Mouse (Mus musculus) heart, embryonic 16.5 days (tissue): ENCODE measurements around the gene Ptpn9. TPM values are rescaled to one million over a fixed set of nuclear protein-coding genes. Genes with fewer than 3 reads are reported as not detected.
"Not testable (repeated sequence)": the region's sequence is repeated elsewhere in the genome, so short reads cannot be mapped to it uniquely, and the experiment has no call there.

Source experiments
- ATAC-seq: fragments of 200-750 bp; cut with Nextera tagmentation; replicated peaks from 2 replicates; pipeline ENCODE4 v1.8.0; 2017; ENCODE audit warnings: moderate number of reproducible peaks; ENCODE audit not compliant: insufficient read depth, low FRiP score; ENCODE audit errors: extremely low read depth
- H3K27ac ChIP-seq: fragments of 300-500 bp; sonication (generic); 2 replicates; pipeline ENCODE4 v1.5.1; 2014; ENCODE audit warnings: mild to moderate bottlenecking, low read length, control low read depth, moderate library complexity
- H3K27me3 ChIP-seq: fragments of 300-500 bp; sonication (generic); 2 replicates; pipeline ENCODE4 v1.6.1; 2014; ENCODE audit warnings: low read length, mixed read lengths; ENCODE audit not compliant: control insufficient read depth, insufficient read depth
- H3K36me3 ChIP-seq: fragments of 300-500 bp; sonication (generic); 2 replicates; pipeline ENCODE4 v1.6.1; 2014; ENCODE audit not compliant: control insufficient read depth, insufficient read depth
- H3K4me1 ChIP-seq: fragments of 300-500 bp; sonication (generic); 2 replicates; pipeline ENCODE4 v1.6.1; 2014; ENCODE audit warnings: low read length, mixed read lengths; ENCODE audit not compliant: control insufficient read depth, insufficient read depth
- H3K4me2 ChIP-seq: fragments of 300-500 bp; sonication (generic); 2 replicates; pipeline ENCODE4 v1.6.1; 2014; ENCODE audit warnings: low read depth, mild to moderate bottlenecking, control low read depth, low read length
- H3K4me3 ChIP-seq: fragments of 300-500 bp; sonication (generic); 2 replicates; pipeline ENCODE4 v1.5.1; 2014; ENCODE audit warnings: mild to moderate bottlenecking, control low read depth, low read length
- H3K9ac ChIP-seq: fragments of 300-500 bp; sonication (generic); 2 replicates; pipeline ENCODE4 v1.6.1; 2014; ENCODE audit warnings: low read length, control low read depth
- H3K9me3 ChIP-seq: fragments of 300-500 bp; sonication (generic); replicated peaks from 2 replicates; pipeline ENCODE4 v1.6.1; 2016; ENCODE audit warnings: low read length; ENCODE audit not compliant: control insufficient read depth
- WGBS: fragments of 180-500 bp; shearing (Covaris S2); extraction: QIAGEN DNeasy Blood & Tissue Kit; methylation state at CpG from one replicate; pipeline ENCODE4 v1.1.7; 2014; 5-methylcytosine and 5-hydroxymethylcytosine counted together
- polyA plus RNA-seq: library from polyadenylated mRNA; unstranded; fragments of >200 nt; fragmentation: Nextera tagmentation; extraction: Ambion mirVana; gene quantifications from 2 replicates; pipeline ENCODE4 v1.2.1, GENCODE M21; 2015

Ptpn9 gene
- 12.7 and 14.5 TPM in 2 replicates for polyA plus RNA-seq

DNA sequence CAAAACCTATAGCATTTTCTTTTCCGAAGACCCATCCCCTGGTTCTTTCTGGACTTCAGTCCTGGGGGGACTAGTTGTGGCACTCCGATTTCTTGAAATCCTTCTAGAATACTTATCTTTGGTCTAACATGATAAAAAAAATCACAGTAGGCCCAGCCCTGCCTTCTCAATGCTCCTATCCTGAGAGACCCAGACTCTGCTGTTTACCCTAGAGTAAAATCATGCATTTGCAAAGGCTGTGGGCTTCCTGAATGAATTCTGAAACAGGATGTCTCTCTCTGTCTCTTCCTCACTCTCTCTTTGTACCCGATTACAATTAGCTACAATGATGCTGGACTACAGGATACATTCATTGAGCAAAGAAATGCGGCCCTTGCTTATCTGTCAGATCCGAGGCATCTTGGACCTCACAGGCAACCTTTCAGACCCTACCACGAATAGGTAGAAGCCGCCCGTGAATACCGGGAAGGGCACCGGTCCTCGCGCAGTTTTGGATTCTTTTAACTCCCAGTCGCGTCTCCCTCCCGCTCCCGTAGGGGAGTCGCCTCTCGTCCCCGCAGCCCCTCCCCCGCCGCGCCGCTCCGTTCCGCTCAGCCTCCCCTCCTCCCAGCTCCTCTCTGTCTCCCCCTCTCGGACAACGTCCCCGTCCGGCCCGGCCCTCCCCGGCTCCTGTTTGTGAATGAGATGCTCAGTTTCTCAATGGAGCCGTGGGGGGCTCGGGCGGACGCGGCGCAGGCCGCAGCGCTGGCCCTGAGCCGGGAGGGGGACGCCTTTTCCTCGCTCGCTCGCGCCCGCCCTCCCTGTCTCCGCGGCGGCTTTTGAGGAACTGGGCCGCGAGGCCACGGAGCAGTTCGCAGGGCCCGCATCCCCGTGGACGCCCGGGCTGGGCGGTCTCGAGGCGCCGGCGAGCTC lies at the start of gene Ptpn9:
Ptpn9 (plus strand) TSS at position 638 of the 912 bp plus-strand sequence.
- H3K27ac ChIP-seq, result peak within 1 kb of the TSS; percentile 98
- WGBS, result 3% methylated on average over 62 of the region's 62 CpGs
- H3K4me1 ChIP-seq, result peaks cover 8% of the 10 kb centered on the region
- peak within 1 kb of the TSS; percentile 91 for H3K4me3 ChIP-seq
- ATAC-seq, result peak; percentile 92
- peak within 1 kb of the TSS; percentile 66 for H3K4me2 ChIP-seq
- peak within 1 kb of the TSS; percentile 99 for H3K9ac ChIP-seq
- no peaks in the 10 kb centered on the region for H3K36me3 ChIP-seq
- H3K9me3 ChIP-seq, result no peaks in the 10 kb centered on the region
- no peaks in the 10 kb centered on the region for H3K27me3 ChIP-seq

DNA sequence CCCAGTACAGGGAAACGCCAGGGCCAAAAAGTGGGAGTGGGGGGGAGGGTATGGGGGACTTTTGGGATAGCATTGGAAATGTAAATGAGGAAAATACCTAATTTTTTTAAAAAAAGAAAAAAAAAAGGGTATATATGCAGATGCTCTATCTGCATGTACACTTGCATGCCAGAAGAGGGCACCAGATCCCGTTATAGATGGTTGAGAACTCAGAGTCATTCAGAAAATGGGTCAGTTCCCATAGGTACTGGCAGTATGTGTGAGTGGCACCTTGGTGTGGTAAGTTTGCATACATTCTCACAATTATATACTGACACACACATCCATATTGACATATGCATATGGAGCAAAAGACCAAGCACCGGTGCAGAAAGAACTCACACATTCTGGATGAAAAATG lies 47.2 kb upstream of the Ptpn9 start:
- WGBS, result 28% methylated on average over 3 of the region's 3 CpGs
- H3K4me2 ChIP-seq, H3K27me3 ChIP-seq: not testable (repeated sequence)

DNA sequence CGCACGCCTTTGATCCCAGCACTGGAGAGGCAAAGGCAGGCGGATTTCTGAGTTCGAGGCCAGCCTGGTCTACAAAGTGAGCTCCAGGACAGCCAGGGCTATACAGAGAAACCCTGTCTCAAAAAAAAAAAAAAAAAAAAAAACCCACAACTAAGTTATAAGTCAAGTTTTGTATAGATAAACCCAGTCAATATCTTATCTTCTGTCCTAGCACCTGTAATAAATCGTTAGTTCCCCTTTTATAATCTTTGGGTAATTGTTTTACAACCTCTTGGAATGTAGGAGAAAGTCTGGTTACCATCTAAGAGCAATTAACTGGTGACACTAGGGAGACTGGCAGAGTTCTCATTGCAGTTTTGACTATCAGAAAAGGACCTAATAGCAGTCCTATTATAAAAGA lies 46.0 kb upstream of the Ptpn9 start:
- H3K27me3 ChIP-seq, H3K4me2 ChIP-seq, H3K27ac ChIP-seq, H3K9me3 ChIP-seq, H3K36me3 ChIP-seq, H3K4me3 ChIP-seq, ATAC-seq, H3K9ac ChIP-seq: not testable (repeated sequence)
- H3K4me1 ChIP-seq, result peaks cover 11% of the 10 kb centered on the region
- 69% methylated on average over 5 of the region's 5 CpGs for WGBS

More for the DNA sequence above, 47.2 kb upstream of the Ptpn9 start:
- not testable (repeated sequence) for H3K9me3 ChIP-seq, H3K36me3 ChIP-seq, H3K4me3 ChIP-seq, H3K9ac ChIP-seq, H3K27ac ChIP-seq, ATAC-seq
- H3K4me1 ChIP-seq, result peaks cover 11% of the 10 kb centered on the region

DNA sequence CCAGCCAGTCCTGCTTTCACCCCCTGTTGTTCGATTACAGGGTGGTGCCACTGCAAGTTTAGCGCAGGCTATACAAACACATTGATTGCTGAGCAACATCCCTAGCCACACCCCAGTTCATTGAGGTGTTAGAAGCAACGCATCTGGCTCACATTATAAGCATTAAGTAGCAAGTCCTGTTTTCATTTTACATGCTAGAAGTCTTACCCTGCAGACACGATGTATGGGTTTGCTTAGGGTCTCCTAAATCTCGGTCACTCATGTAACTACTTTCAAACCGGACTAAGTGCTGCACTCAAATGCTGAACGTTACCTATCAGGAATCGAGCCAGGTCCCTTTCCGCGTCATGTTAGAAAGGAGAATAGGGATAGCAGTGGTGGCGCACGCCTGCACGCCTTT lies 45.0 kb upstream of the Ptpn9 start:
- 18% methylated on average over 13 of the region's 13 CpGs for WGBS
- no peaks in the 10 kb centered on the region for H3K36me3 ChIP-seq
- ATAC-seq, result no peak
- peak overlapping the region; percentile 66 for H3K9ac ChIP-seq
- peak overlapping the region; percentile 44 for H3K4me3 ChIP-seq
- no peak overlapping the region for H3K27ac ChIP-seq
- H3K27me3 ChIP-seq, result no peaks in the 10 kb centered on the region
- peaks cover 11% of the 10 kb centered on the region for H3K4me1 ChIP-seq
- no peaks in the 10 kb centered on the region for H3K9me3 ChIP-seq
- peak overlapping the region; percentile 69 for H3K4me2 ChIP-seq

DNA sequence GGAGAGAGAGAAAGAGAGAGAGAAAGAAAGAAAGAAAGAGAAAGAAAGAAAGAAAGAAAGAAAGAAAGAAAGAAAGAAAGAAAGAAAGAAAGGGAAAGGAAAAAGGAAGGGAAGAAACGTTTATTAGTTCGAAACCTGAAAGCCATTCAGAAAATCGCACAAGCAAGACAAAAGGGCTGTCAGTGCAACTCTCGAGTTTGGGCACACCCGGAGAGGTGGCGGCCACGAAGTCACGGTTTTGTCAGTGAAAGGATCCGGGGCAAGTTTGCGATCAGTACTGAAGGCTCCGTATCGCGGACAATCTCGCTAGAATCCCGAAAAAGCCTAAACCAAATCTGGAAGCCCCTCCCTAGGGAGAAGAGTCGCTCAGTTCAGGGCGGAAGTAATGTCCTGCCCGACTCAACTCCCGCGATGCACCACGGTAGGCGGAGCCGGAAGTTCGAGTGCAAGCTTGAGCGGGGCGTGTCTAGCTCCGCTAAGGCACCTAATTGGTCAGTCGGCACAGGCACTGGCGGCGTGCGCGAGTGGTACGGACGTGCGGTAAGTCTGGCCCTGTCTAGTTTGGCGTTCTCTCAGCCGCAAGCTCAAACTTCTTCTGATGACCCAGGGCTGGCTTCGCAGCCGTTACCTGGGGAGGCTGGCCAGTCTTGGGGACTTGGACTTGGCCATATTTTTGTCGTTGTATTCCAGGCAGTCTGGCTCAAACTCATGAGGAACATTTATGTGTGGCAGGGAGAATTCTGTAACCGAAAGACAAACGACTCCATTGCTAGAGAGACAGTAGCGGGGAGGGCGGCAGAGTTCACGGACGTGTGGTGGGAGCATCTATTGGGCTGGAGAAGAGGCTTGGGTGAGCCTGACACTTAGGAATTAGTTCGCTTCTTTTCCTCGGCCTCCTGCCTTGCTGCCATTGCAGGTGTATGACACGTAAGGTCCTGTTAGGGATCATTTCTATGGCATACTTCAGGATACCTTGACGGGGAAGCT lies 44.0 kb upstream of the Ptpn9 start, which contains the start of gene Snupn:
Snupn (plus strand) TSS at position 465 of the 987 bp plus-strand sequence.
- Histone ChIP-seq H3K4me1 (peaks cover 11% of the 10 kb centered on the region), H3K9me3 (no peaks in the 10 kb centered on the region), H3K9ac (peak within 1 kb of the TSS; percentile 88), H3K4me2 (peak within 1 kb of the TSS; percentile 76), H3K4me3 (peak within 1 kb of the TSS; percentile 80), H3K36me3 (peaks cover under 1% of the 10 kb centered on the region; the same call in 1 of the 2 replicates), H3K27me3 (no peaks in the 10 kb centered on the region), H3K27ac (peak within 1 kb of the TSS; percentile 96)
- WGBS, result under 1% methylated on average over 50 of the region's 50 CpGs
- ATAC-seq, result peak; percentile 100

DNA sequence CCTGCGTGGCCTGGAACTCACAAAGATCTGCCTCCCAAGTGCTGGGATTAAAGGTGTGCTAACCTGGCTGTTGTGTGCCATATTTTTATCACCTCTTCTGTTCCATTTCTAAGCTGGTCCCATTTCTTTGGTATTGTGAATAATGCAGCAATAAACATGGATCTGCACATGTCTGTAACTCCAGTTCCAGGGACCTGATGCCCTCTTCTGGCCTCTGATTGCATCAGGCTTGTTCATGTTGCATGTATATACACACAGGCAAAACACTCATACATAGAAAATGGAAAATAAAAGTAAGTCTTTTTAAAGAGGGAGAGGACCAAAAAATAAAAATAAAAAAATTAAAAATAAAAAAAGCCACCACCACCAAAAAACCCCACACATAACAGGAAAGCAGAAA lies 41.2 kb upstream of the Ptpn9 start:
- peaks cover 3% of the 10 kb centered on the region; the same call in 1 of the 2 replicates for H3K36me3 ChIP-seq
- H3K27ac ChIP-seq, result no peak overlapping the region
- peaks cover 11% of the 10 kb centered on the region for H3K4me1 ChIP-seq
- H3K9me3 ChIP-seq, result no peaks in the 10 kb centered on the region
- no peaks in the 10 kb centered on the region for H3K27me3 ChIP-seq
- no peak overlapping the region for H3K4me3 ChIP-seq
- WGBS, result 97% methylated on average over 1 of the region's 1 CpGs
- H3K9ac ChIP-seq, result no peak overlapping the region
- no peak overlapping the region for H3K4me2 ChIP-seq
- ATAC-seq, result no peak

DNA sequence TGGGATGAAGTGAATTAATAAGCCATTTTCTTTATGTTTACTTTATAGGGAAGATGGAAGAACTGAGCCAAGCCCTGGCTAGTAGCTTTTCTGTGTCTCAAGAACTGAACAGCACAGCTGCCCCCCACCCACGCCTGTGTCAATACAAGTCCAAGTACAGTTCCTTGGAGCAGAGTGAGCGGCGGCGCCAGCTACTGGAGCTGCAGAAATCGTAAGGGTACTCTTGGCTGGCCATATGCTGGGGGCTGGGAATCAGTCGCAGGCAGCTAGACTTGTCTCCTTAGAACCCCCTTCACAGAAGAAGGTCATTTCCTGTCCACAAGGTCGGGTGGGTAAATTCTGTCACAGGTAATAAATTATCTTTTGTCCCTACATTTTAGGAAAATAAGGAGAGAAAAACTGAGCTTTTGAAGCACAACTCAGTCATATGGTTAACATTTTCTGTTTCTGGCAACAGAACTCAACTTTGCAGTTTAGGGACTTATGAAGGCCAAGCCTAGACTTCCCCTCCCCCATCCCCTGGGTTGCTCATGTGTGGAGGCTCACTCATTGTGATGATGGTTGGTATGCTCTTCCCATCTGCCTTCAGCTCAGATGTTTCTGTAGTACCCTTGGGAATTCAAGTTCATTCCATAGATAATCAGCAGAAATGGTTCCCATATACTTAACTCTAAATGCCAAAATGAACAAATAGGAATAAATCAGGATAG lies 37.6 kb upstream of the Ptpn9 start:
- 70% methylated on average over 7 of the region's 7 CpGs for WGBS
- H3K36me3 ChIP-seq, result peaks cover 10% of the 10 kb centered on the region
- H3K27me3 ChIP-seq, result no peaks in the 10 kb centered on the region
- H3K9me3 ChIP-seq, result peaks cover 3% of the 10 kb centered on the region; the same call in 1 of the 2 replicates
- H3K4me1 ChIP-seq, result no peaks in the 10 kb centered on the region
- H3K27ac ChIP-seq, result no peak overlapping the region
- no peak overlapping the region for H3K4me3 ChIP-seq
- H3K9ac ChIP-seq, result no peak overlapping the region
- ATAC-seq, result no peak
- no peak overlapping the region for H3K4me2 ChIP-seq

DNA sequence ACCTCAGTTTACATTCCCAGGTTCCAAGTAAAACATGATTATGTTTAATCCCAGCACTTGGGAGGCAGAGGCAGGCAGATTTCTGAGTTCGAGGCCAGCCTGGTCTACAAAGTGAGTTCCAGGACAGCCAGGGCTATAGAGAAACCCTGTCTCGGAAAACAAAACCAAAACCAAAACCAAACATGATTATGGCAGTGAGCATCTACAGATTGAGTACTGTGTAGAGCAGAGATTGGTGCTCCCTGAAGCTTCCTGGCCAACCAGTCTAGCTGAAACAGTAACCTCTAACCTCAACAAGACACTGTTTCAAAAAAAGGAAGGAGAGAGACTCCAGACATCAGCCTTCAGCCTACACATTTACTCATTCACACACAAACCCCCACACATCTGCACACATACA lies 36.0 kb upstream of the Ptpn9 start:
- Histone ChIP-seq H3K27me3 (no peaks in the 10 kb centered on the region), H3K36me3 (peaks cover 17% of the 10 kb centered on the region), H3K9me3 (peaks cover 3% of the 10 kb centered on the region; the same call in 1 of the 2 replicates), H3K4me2 (no peak overlapping the region), H3K4me3 (no peak overlapping the region), H3K4me1 (no peaks in the 10 kb centered on the region), H3K27ac (no peak overlapping the region), H3K9ac (no peak overlapping the region)
- 86% methylated on average over 2 of the region's 2 CpGs for WGBS
- ATAC-seq, result no peak
